Mouse (Mus musculus) erythroblast, embryonic 14.5 days (primary cell): ENCODE results near the gene Plcb2.

Experiments used
- GATA1 ChIP-seq: IDR thresholded peaks from 2 replicates; pipeline ENCODE4 v1.6.1; 2012; ENCODE audit warnings: low read length, inconsistent platforms, mixed read lengths
- TAL1 ChIP-seq: IDR thresholded peaks from 3 replicates; pipeline ENCODE4 v1.6.1; 2012; ENCODE audit warnings: low read length, inconsistent platforms, mixed read lengths

DNA sequence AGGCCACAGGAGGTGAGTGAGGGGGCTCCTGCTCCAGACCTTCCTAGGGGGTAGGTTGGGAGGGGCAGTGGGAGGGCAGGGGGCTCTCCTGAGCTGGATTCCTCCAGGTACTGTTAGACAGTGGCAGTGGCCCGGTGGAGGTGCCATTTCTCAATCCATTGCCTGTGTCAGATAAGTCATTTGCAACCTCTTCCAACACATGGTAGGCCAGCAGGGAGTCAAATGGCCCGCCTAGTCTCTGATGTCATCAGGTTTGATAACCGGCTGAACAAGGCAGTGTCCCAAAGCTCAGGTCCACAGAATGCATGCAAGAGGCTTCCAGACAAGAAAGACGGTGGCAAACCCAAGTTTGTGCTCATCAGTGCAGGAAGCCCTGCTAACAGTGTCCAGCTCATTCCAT, 50.4 kb downstream of the Plcb2 start:
- TF ChIP-seq GATA1 = no peak
- TF ChIP-seq TAL1 = no peak
